Mouse (Mus musculus) layer of hippocampus, adult 18-20 months (tissue): ENCODE results near the gene Ache. TPM values are rescaled to one million over a fixed set of nuclear protein-coding genes. Genes with fewer than 3 reads are reported as not detected.
A peak's percentile ranks its signal among the peaks of the same experiment; 100 is the strongest.

ENCODE experiments used
- DNase-seq, 2 experiments: peaks; one replicate each; pipeline ENCODE4 v3.0.0; 2022; ENCODE audit warnings: low spot score in 2 of 2
- microRNA-seq, 2 experiments: library from miRNA; unstranded; fragments of <30 nt; microRNA quantifications; one replicate each; pipeline ENCODE4 v1.2.0; 2021
- total RNA-seq, 2 experiments: library from RNA; stranded (reverse); gene quantifications; 2 replicates each; pipeline ENCODE4 v1.2.3; 2021

Ache gene
- total RNA-seq, 2 experiments from 2014 or later, result 55.3 to 56.2 TPM

GRCm38 (mm10) chr5:137332857-137333511, 45.7 kb downstream of the Ache start:
- DNase-seq, result no peak

DNA sequence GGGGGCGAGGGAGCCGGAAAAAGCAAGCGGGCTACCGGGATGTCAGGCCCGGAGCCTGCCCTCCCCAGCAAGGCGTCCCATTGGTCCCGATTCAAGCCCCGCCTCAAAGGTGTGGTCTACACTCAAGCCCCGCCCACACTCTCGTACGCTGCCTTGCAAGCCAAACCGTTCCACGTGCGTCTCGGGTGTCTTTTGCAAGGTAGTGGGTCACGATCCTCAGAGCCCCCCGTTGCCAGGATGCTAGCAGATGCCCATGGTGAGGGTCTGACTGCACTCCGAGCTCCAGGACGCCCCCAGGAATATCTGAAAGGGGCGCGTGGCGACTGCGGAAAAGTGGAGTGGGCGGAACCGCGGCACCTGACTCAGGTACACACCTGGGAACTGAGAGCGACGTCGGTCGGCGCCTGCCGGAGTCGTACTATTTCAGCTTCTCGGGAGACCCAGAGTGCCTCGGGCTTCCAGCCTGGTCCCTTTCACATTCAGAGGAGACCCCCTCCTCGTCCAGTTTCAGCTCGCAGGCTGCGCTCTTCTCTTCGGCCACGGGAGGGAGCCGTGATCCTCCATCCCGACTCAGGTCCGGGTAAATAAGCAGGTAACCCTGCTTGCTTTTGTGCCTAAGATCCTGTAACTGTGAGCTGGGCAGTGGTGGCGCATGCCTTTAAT, 46.3 kb downstream of the Ache start, which contains the start of gene Slc12a9:
TSS of gene Slc12a9 (minus strand) at position 86 of the 663 bp plus-strand sequence.
- DNase-seq, result peak; percentile 87 to 95

DNA sequence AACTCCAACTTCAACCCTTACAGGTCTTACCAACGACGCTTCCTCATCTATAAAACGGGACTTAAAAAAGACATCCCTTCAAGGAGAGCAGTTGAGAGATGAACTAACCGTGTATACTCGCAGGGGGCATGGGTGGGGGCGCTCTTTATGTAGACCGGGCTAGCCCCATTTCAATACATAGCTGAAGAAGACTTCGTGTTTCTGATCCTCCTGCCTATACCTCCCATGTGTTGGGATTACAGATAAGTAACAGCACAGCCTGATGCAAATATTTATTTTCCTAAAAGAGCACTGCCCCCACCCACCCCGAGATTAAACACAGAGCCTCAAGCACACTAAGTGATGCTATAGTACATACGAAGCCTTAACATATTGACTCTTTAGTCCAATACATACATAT, 47.0 kb downstream of the Ache start:
- no peak for DNase-seq

DNA sequence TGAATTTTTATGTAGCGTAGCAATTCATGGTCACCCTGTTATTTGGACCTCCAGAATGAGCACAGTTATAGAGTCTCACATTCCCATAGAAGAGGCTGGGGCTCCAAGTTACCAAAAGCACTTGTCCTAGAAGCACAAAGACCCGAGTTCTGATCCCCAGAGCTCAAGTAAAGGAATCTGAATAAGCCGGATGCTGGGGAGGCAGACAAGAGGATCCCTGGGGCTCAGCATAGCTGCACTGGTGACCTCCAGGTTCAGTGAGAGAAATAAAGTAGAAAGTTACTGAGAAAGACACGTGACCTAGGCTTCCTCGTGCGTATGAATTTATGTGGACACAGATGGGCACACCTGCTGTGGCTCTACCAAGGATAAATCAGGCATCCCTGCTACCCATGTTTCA, 47.7 kb downstream of the Ache start:
- DNase-seq, result no peak

DNA sequence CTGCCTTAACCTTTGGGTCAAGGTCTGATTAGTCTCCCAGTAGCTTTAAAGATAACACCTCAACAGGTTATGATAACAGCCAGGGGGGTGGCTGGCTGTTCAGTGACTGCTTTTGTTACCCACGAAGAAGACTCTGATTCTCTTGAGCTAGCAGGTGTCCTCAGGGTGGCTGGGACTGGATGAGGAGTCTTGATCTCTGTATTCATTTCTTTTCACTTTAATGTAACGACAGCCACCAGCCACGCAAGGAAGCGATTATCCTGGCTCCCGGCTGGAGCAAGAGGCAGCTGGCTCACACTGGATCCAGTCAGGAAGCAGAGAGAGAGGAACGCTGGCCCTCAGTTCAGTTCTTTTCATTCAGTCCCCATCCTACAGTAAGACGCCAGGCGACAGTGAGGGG, 49.9 kb downstream of the Ache start:
- DNase-seq, result no peak

DNA sequence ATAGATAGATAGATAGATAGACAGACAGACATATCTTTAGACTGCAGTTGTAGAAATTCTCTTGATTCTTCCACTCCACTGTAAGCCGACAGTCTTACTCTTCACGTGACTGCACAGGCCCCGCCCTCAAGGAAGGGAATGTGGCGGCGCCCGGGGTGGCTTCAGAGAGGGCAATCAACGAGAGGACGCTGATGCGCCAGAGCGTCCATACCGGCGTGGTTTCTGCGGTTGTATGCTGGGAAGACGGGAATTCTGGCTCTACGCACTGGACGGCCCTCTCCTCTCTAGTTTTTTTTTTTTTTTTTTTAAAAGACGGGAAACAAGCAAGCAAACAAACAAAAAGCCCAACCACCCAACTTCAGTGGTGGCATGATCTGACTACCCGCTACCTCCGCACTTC, 50.9 kb downstream of the Ache start:
- peak; percentile 88 to 94 for DNase-seq

DNA sequence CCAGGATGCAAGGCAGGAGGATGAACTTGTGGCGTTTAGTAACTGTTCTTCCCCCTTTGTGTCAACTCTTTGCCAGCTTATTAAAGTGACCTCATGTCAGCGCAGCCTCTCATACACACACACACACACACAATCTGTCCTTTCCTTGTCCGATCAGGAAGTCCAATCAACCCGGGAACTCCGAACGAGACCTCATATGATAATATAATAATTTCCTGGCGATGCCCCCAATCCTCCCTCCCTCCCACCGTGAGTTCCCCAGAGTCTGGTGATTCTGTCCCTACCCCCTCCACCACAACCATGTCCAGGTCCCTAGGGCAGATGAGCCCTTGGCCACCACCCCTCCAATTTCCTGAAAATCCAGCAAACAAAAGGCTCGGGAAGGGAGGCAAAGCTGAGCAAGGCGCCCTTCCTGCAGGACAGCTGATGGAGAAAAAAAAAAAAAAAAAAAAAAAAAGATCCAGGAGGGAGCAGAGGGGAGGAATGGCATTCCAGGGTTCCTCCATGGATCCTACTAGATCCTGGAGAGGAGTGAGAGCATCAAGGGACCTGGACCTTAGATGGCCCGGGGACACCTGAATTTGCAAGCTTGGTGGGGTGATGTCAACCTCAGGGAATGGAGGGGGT, 51.5 kb downstream of the Ache start:
- no peak for DNase-seq

- no peak for DNase-seq
These were observed 52.1 kb downstream of the Ache start for GRCm38 (mm10) chr5:137339290-137339979.

- DNase-seq, result no peak
These were observed 52.9 kb downstream of the Ache start for GRCm38 (mm10) chr5:137340222-137340621.

- no peak for DNase-seq
These were observed 55.2 kb downstream of the Ache start for GRCm38 (mm10) chr5:137342407-137343012.

DNA sequence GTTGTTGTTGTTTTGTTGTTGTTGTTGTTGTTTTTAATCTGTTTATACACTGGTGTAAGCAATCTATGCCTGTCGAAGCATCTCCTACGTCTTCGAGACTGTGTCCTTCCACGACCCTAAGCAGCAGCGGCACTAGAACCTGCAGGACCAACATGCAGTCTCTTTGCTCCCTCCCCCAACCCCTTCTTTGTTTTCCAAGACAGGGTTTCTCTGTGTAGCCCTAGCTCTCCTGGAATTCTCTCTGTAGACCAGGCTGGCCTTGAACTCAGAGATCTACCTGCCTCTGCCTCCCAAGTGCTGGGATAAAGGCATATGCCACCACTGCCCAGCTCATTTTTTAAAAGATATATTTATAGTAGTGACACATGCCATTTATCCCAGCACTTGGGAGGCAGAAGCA, 56.1 kb downstream of the Ache start:
- DNase-seq, result no peak

- no peak for DNase-seq
These were observed 56.5 kb downstream of the Ache start for GRCm38 (mm10) chr5:137343869-137344268.

Small RNA genes within 50 kb of the gene (microRNA-seq; reads per million reads assigned to microRNA genes)
- gene Mir7036 (0.49 to 1.2 reads per million in 2 experiments), gene Mir8116 (0 reads per million in 2 experiments)

Other genes with a start within 250 kb of the Ache start
- gene Ap1s1, start 241.4 kb upstream of the Ache start, total RNA-seq, result 100 to 1,000 TPM; 316 to 355 TPM
- gene Serpine1, start 215.3 kb upstream of the Ache start, total RNA-seq, result under 1 TPM; 0.40 to 0.94 TPM
- gene Trim56, start 171.3 kb upstream of the Ache start, total RNA-seq, result 1 to 10 TPM; 5.9 to 6.0 TPM
- gene Muc3, start 138.2 kb upstream of the Ache start, total RNA-seq, result not detected
- gene Muc3a, start 75.1 kb upstream of the Ache start, total RNA-seq, result 1 to 10 TPM; 3.8 to 4.0 TPM
- 10 to 100 TPM; 10.9 to 11.7 TPM for gene Ufsp1, start 7.1 kb downstream of the Ache start, total RNA-seq
- 100 to 1,000 TPM; 202 to 234 TPM for gene Srrt, start 20.2 kb downstream of the Ache start, total RNA-seq
- 1 to 10 TPM; 5.4 to 6.2 TPM for gene Trip6, start 26.9 kb downstream of the Ache start, total RNA-seq
- gene Slc12a9, start 46.1 kb downstream of the Ache start, total RNA-seq, result 10 to 100 TPM; 21.6 to 23.7 TPM
- 1 to 10 TPM; 4.5 to 4.7 TPM for gene Ephb4, start 62.6 kb downstream of the Ache start, total RNA-seq
- gene Zan, start 189.5 kb downstream of the Ache start, total RNA-seq, result under 1 TPM; 0.15 to 0.33 TPM
- gene Pop7, start 215.0 kb downstream of the Ache start, total RNA-seq, result 10 to 100 TPM; 33.2 to 34.6 TPM
- 10 to 100 TPM; 64.1 to 65.4 TPM for gene Gigyf1, start 231.0 kb downstream of the Ache start, total RNA-seq
- gene Epo, start 245.7 kb downstream of the Ache start, total RNA-seq, result not detected
- 100 to 1,000 TPM; 573 to 580 TPM for gene Gnb2, start 246.0 kb downstream of the Ache start, total RNA-seq